Comparison of ENCODE assay signal across 9 mouse cellular contexts in genomic region chr2:31130815-31131299, GRCm38 (mm10). TPM values are rescaled to one million over a fixed set of nuclear protein-coding genes. Genes with fewer than 3 reads are reported as not detected.
DNase-seq lines count a peak whose midpoint lies in the region; ATAC-seq and TF ChIP-seq lines count a peak whose summit lies in the region.
"Had no signal": no experiment of that assay in that cellular context is flagged by ENCODE, and none has a peak within 500 bp of the region (broad histone marks: within the 10 kb centered on the region; RNA-seq: fewer than 3 reads in every experiment).

No protein-coding gene starts in this region.

- no peak overlapping the region for H3K4me3 ChIP-seq in gastrocnemius, adult 2 months

- intact Hi-C loops in gastrocnemius, adult 2 months (cut with DNase I), result no loop called here
- intact Hi-C loops in left cerebral cortex, postnatal 4 days (cut with DNase I), result no loop called here

- H3K27ac ChIP-seq in gastrocnemius, adult 2 months, result peak overlapping the region; percentile 41; the same call in 1 of the 2 replicates
- H3K27ac ChIP-seq: liver, embryonic 14.5 days had no signal

- peak; percentile 83 for ATAC-seq in CD4-positive, CD25-positive, alpha-beta regulatory T cell, adult 4 months
- ATAC-seq in megakaryocyte, adult 5-6 weeks (ENCODE audit: poor library complexity, severe bottlenecking), result peak; percentile 61
- ATAC-seq in megakaryocyte-erythroid progenitor cell, adult 5-6 weeks (replicated peaks; ENCODE audit: low FRiP score, low TSS enrichment, poor library complexity, severe bottlenecking), result no peak

- DNase-seq in gastrocnemius, adult 2 months, result no peak
- DNase-seq in gastrocnemius, postnatal 10 days, result no peak
- peak; percentile 89 for DNase-seq in induced T-regulatory cell, adult 2 months (ENCODE audit: low read depth)
- DNase-seq in left cerebral cortex, postnatal 4 days, result no peak
- no peak for DNase-seq in cerebellum, postnatal 4 days (ENCODE audit: low spot score in 2 of 2)

- TF ChIP-seq CTCF in gastrocnemius, adult 2 months (IDR thresholded peaks at IDR 0.05), result no peak; the same call in 1 of the 2 replicates

RNA-seq across cellular contexts. Expression of gene Fnbp1, which starts 11.0 kb away (rescaled TPM):
- 10 to 100 TPM in 1 of 2 experiments, 1 to 10 TPM in 1; 7.9 to 13.2 TPM for total RNA-seq in gastrocnemius, adult 2 months (2021)
- total RNA-seq in gastrocnemius, postnatal 10 days (2021), result 10 to 100 TPM; 27.9 to 30.3 TPM
- polyA plus RNA-seq in CD4-positive, CD25-positive, alpha-beta regulatory T cell, adult 4 months (2017; shearing (Covaris generic)), result 10 to 100 TPM; 78.2 to 90.0 TPM
- total RNA-seq in megakaryocyte, adult 5-6 weeks (2015), result 62.0 and 64.1 TPM in 2 replicates
- 39.0 and 48.7 TPM in 2 replicates for total RNA-seq in megakaryocyte, adult 5-6 weeks (2017)
- total RNA-seq in megakaryocyte-erythroid progenitor cell, adult 5-6 weeks (2014; fragmentation: Nextera tagmentation), result 30.7 and 46.4 TPM in 2 replicates
- 16.0 and 36.4 TPM in 2 replicates for total RNA-seq in megakaryocyte-erythroid progenitor cell, adult 5-6 weeks (2017)
- 10 to 100 TPM; 75.3 to 77.3 TPM for total RNA-seq in left cerebral cortex, postnatal 4 days (2021)

RNA-seq across cellular contexts. Expression of gene Gpr107, which starts 21.3 kb away (rescaled TPM):
- total RNA-seq in gastrocnemius, adult 2 months (2021), result 10 to 100 TPM; 24.5 to 29.0 TPM
- 10 to 100 TPM; 27.4 to 32.4 TPM for total RNA-seq in gastrocnemius, postnatal 10 days (2021)
- polyA plus RNA-seq in CD4-positive, CD25-positive, alpha-beta regulatory T cell, adult 4 months (2017; shearing (Covaris generic)), result 10 to 100 TPM; 56.6 to 60.7 TPM
- total RNA-seq in megakaryocyte, adult 5-6 weeks (2015), result 22.1 and 22.2 TPM in 2 replicates
- 29.2 and 32.1 TPM in 2 replicates for total RNA-seq in megakaryocyte, adult 5-6 weeks (2017)
- total RNA-seq in megakaryocyte-erythroid progenitor cell, adult 5-6 weeks (2014; fragmentation: Nextera tagmentation), result 19.6 and 30.4 TPM in 2 replicates
- total RNA-seq in megakaryocyte-erythroid progenitor cell, adult 5-6 weeks (2017), result 15.0 and 18.2 TPM in 2 replicates
- total RNA-seq in left cerebral cortex, postnatal 4 days (2021), result 10 to 100 TPM; 59.0 to 59.8 TPM
